In the genomic region with DNA sequence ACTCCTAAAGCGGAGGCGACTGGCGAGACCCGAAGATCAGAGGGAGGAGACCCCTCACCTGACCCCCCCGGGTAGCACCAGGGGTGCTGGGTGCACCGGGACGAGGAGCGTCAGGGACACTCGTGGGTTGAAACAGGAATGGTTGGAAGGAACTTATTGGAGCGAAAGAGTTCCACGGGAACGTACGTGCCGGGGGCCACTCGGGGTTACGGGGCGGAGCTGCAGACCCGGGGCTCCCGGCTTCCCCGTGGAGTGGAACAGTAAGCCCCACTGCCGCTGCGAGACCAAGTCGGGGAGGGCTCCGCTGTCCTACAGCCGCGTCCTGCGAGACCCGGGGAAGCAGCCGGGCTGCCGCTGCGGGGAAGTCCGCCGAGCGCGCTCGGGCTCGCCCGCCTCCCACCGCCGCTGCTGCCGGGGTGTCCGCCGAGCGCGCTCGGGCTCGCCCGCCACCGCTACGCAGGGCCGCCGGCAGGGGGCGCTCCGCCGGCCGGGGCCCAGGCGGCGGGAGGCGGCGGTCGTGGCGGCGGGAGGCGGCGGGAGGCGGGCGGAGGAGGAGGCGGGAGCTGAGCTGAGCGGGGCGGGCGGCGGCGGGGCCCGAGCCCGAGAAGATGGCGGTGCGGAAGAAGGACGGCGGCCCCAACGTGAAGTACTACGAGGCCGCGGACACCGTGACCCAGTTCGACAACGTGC, we compare ENCODE assay signal across 8 mouse cellular contexts. TPM values are rescaled to one million over a fixed set of nuclear protein-coding genes. Genes with fewer than 3 reads are reported as not detected.
DNase-seq lines count a peak whose midpoint lies in the region; ATAC-seq lines count a peak whose summit lies in the region.

Gene Smarcc2 (plus strand): TSS at position 530 of the 690 bp plus-strand sequence.

- H3K27me3 ChIP-seq in heart, embryonic 11.5 days (ENCODE audit: control insufficient read depth, insufficient read depth, low read length): no peaks in the 10 kb centered on the region
- no peaks in the 10 kb centered on the region for H3K27me3 ChIP-seq in kidney, embryonic 16.5 days (ENCODE audit: insufficient read depth, low read length)

- peak; percentile 87 for DNase-seq in A20 (ENCODE audit: low read depth, low spot score)
- DNase-seq in brain, adult 2 months (ENCODE audit: low read depth, low spot score): peak; percentile 81
- DNase-seq in liver: peak; percentile 92
- DNase-seq in monocyte, adult 2 months (ENCODE audit: low read depth in 1 of 2, low spot score in 2 of 2): peak; percentile 26 to 66
- peak; percentile 78 to 84 for DNase-seq in spleen, postnatal 14 days (ENCODE audit: low spot score in 2 of 2)

- ATAC-seq in erythroblast, adult 5-6 weeks (replicated peaks; ENCODE audit: low FRiP score, poor library complexity, severe bottlenecking): peak; percentile 66
- ATAC-seq in heart, embryonic 11.5 days (replicated peaks; ENCODE audit: insufficient number of reproducible peaks, low FRiP score, low TSS enrichment): peak; percentile 84
- ATAC-seq in kidney, embryonic 16.5 days (ENCODE audit: low FRiP score, low TSS enrichment): peak; percentile 79

- peak within 1 kb of the TSS; percentile 96 for H3K27ac ChIP-seq in heart, embryonic 11.5 days (ENCODE audit: low read depth, low read length)
- peak within 1 kb of the TSS; percentile 95 for H3K27ac ChIP-seq in kidney, embryonic 16.5 days (ENCODE audit: low read length)

- H3K4me3 ChIP-seq in heart, embryonic 11.5 days (ENCODE audit: low read depth, low read length): peak within 1 kb of the TSS; percentile 100
- peak within 1 kb of the TSS; percentile 94 for H3K4me3 ChIP-seq in kidney, embryonic 16.5 days (ENCODE audit: low read length)

- no peaks in the 10 kb centered on the region for H3K9me3 ChIP-seq in heart, embryonic 11.5 days (replicated peaks; ENCODE audit: control insufficient read depth, low read length)
- no peaks in the 10 kb centered on the region for H3K9me3 ChIP-seq in kidney, embryonic 16.5 days (ENCODE audit: low read length)

- H3K4me2 ChIP-seq in heart, embryonic 11.5 days: peak within 1 kb of the TSS; percentile 78
- H3K4me2 ChIP-seq in kidney, embryonic 16.5 days (replicated peaks; ENCODE audit: low read depth, low read length): peak within 1 kb of the TSS; percentile 59

- under 1% methylated on average over 81 of the region's 86 CpGs for WGBS in heart, embryonic 11.5 days (ENCODE audit: insufficient replicate concordance)
- under 1% methylated on average over 65 of the region's 86 CpGs for WGBS in kidney, embryonic 16.5 days

- peaks cover 10% of the 10 kb centered on the region for H3K4me1 ChIP-seq in heart, embryonic 11.5 days (ENCODE audit: control insufficient read depth, insufficient read depth, low read length)
- H3K4me1 ChIP-seq in kidney, embryonic 16.5 days (ENCODE audit: insufficient read depth, low read length): peaks cover 17% of the 10 kb centered on the region

- H3K9ac ChIP-seq in heart, embryonic 11.5 days (ENCODE audit: low read depth, low read length): peak within 1 kb of the TSS; percentile 96
- peak within 1 kb of the TSS; percentile 98 for H3K9ac ChIP-seq in kidney, embryonic 16.5 days (replicated peaks; ENCODE audit: low read length)

- H3K36me3 ChIP-seq in heart, embryonic 11.5 days (ENCODE audit: control insufficient read depth, insufficient read depth, low read length): peaks cover 12% of the 10 kb centered on the region
- H3K36me3 ChIP-seq in kidney, embryonic 16.5 days (ENCODE audit: insufficient read depth, low read length): peaks cover 15% of the 10 kb centered on the region

RNA-seq across cellular contexts. Expression of gene Smarcc2, which starts in this region (rescaled TPM):
- total RNA-seq in erythroblast, adult 5-6 weeks (2015; ENCODE audit: low replicate concordance): 22.1 and 31.6 TPM in 2 replicates
- 29.0 and 34.7 TPM in 2 replicates for total RNA-seq in erythroblast, adult 5-6 weeks (2017; ENCODE audit: low replicate concordance)
- 70.8 and 82.8 TPM in 2 replicates for polyA plus RNA-seq in heart, embryonic 11.5 days (2014; fragmentation: Nextera tagmentation; extraction: Ambion mirVana)
- 64.5 and 75.9 TPM in 2 replicates for polyA plus RNA-seq in kidney, embryonic 16.5 days (2015; fragmentation: Nextera tagmentation; extraction: Ambion mirVana)

Comparison
In these comparisons a context has a peak if more than half of its experiments do, and no peak if none do; other contexts are left out.
1. Peak in every context shown above with its lines: DNase-seq, ATAC-seq, H3K4me3 ChIP-seq and H3K27ac ChIP-seq.